Mouse (Mus musculus) megakaryocyte-erythroid progenitor cell, adult 5-6 weeks (primary cell): ENCODE measurements around the gene Fgfr3. TPM values are rescaled to one million over a fixed set of nuclear protein-coding genes. Genes with fewer than 3 reads are reported as not detected.

Source experiments
- total RNA-seq, 2 experiments: library from RNA; stranded (forward) in 1 of 2; stranded (reverse) in 1 of 2; fragments of 200-1000, 215-1000 nt in 1 of 2; fragments of >200 nt in 1 of 2; fragmentation: Nextera tagmentation in 1 of 2; gene quantifications; 2 replicates each; pipeline ENCODE4 v1.2.3; 2014 to 2017

The Fgfr3 gene
- total RNA-seq, 2 experiments from 2014 or later: not detected

Other genes with a start within 250 kb of the Fgfr3 start
- 44.2 and 44.7 TPM in 2 replicates for gene Fam53a, start 92.0 kb upstream of the Fgfr3 start, total RNA-seq (2014; fragmentation: Nextera tagmentation)
- gene Fam53a, start 92.0 kb upstream of the Fgfr3 start, total RNA-seq (2017): 14.6 and 21.7 TPM in 2 replicates
- gene Gm9903, start 91.7 kb upstream of the Fgfr3 start, total RNA-seq (2014; fragmentation: Nextera tagmentation): not detected in 2 replicates
- 0.69 TPM in 1 of 2 replicates, not detected in the other for gene Gm9903, start 91.7 kb upstream of the Fgfr3 start, total RNA-seq (2017)
- 229 and 276 TPM in 2 replicates for gene Slbp, start 69.1 kb upstream of the Fgfr3 start, total RNA-seq (2014; fragmentation: Nextera tagmentation)
- 348 and 369 TPM in 2 replicates for gene Slbp, start 69.1 kb upstream of the Fgfr3 start, total RNA-seq (2017)
- 121 and 124 TPM in 2 replicates for gene Tacc3, start 63.5 kb upstream of the Fgfr3 start, total RNA-seq (2014; fragmentation: Nextera tagmentation)
- 124 and 155 TPM in 2 replicates for gene Tacc3, start 63.5 kb upstream of the Fgfr3 start, total RNA-seq (2017)
- gene Tmem129, start 63.3 kb upstream of the Fgfr3 start, total RNA-seq (2014; fragmentation: Nextera tagmentation): 20.5 and 30.5 TPM in 2 replicates
- gene Tmem129, start 63.3 kb upstream of the Fgfr3 start, total RNA-seq (2017): 12.3 and 34.4 TPM in 2 replicates
- gene Letm1, start 61.1 kb downstream of the Fgfr3 start, total RNA-seq (2014; fragmentation: Nextera tagmentation): 21.0 and 26.1 TPM in 2 replicates
- gene Letm1, start 61.1 kb downstream of the Fgfr3 start, total RNA-seq (2017): 20.6 and 23.1 TPM in 2 replicates
- 53.6 and 74.0 TPM in 2 replicates for gene Nsd2, start 99.1 kb downstream of the Fgfr3 start, total RNA-seq (2014; fragmentation: Nextera tagmentation)
- gene Nsd2, start 99.1 kb downstream of the Fgfr3 start, total RNA-seq (2017): 42.2 and 74.4 TPM in 2 replicates
- 51.6 and 54.2 TPM in 2 replicates for gene Nelfa, start 214.7 kb downstream of the Fgfr3 start, total RNA-seq (2014; fragmentation: Nextera tagmentation)
- 28.3 and 35.0 TPM in 2 replicates for gene Nelfa, start 214.7 kb downstream of the Fgfr3 start, total RNA-seq (2017)